Mouse (Mus musculus): ENCODE measurements around the gene Irak4. TPM values are rescaled to one million over a fixed set of nuclear protein-coding genes. Genes with fewer than 3 reads are reported as not detected.

The Irak4 gene
- polyA plus RNA-seq, 1 experiment from 2014 or later, result 6.9 TPM

DNA sequence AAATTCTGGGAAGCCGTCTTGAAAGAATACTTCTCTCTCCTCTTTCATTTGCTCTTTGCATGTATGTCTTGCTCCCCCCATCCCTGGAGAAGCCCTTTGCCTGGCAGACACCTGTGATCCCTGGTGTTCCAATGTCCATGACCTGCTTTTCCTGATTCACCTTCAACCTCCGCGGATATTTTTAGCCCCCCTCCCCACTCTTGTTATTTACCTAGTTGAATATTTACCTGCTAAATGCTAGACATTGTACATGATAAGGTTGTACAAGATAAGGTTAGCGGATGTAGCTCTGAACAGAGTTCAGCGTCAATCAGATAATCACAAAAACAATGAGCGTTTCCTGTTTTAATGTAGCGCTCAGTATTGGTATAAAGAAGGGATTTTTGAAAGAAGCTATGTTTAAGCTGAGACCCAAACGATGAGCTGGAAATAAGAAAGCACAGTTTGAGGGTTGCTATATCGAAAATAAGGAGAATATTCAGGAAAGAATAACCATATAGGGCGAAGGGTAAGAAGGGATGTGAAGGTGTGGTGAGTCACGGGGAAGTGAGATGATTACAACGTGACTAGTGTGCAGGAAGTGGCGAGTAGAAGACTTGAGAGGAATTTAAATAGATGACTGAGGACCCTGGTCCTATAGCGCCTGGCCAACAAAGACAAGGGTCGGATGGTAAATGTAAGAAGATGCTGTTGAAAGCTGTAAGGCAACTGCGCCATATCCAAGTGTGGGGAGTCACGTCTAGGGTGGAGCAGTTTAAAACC, 15.6 kb downstream of the Irak4 start:
- no peak overlapping the region for H3K9ac ChIP-seq
- no peaks in the 10 kb centered on the region for H3K4me1 ChIP-seq (ENCODE audit: insufficient read depth)
- no peaks in the 10 kb centered on the region for H3K27me3 ChIP-seq (ENCODE audit: insufficient read depth, low read length)
- no peak for ATAC-seq (ENCODE audit: insufficient read depth)
- H3K36me3 ChIP-seq (ENCODE audit: insufficient read depth), result no peaks in the 10 kb centered on the region
- TF ChIP-seq CTCF (IDR thresholded peaks at IDR 0.05; ENCODE audit: low read depth), result no peak
- no peak overlapping the region for H3K4me2 ChIP-seq
- DNase-seq, result no peak
- no peak overlapping the region for H3K27ac ChIP-seq (ENCODE audit: low read depth)
- no peak overlapping the region for H3K4me3 ChIP-seq (ENCODE audit: low read depth, low read length)
- 66% methylated on average over 17 of the region's 17 CpGs for WGBS
- H3K9me3 ChIP-seq (ENCODE audit: low read depth, low read length), result no peaks in the 10 kb centered on the region

DNA sequence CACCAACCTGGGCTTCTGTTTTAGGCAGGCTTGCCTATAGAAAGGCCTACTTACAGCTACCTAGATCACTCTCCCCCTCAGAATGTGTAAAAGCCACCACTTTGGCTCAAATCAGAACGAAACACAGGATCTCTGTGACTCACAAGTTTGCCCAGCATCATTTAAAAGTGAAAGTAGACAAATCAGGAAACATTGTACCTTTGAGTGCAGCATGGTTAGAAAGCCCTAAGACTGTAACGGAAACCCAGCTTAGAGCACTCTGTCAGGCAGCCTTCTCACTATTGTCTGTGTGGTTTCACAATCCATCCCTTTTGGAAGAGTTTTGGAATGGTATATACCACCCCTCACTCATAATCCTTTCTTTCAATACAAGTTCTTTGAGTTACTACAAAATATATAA, 21.5 kb downstream of the Irak4 start:
- no peaks in the 10 kb centered on the region for H3K27me3 ChIP-seq (ENCODE audit: insufficient read depth, low read length)
- no peak for TF ChIP-seq CTCF (IDR thresholded peaks at IDR 0.05; ENCODE audit: low read depth)
- H3K9me3 ChIP-seq (ENCODE audit: low read depth, low read length), result no peaks in the 10 kb centered on the region
- no peak overlapping the region for H3K9ac ChIP-seq
- H3K4me1 ChIP-seq (ENCODE audit: insufficient read depth), result no peaks in the 10 kb centered on the region
- no peak overlapping the region for H3K27ac ChIP-seq (ENCODE audit: low read depth)
- no peaks in the 10 kb centered on the region for H3K36me3 ChIP-seq (ENCODE audit: insufficient read depth)
- no peak for ATAC-seq (ENCODE audit: insufficient read depth)
- H3K4me3 ChIP-seq (ENCODE audit: low read depth, low read length), result no peak overlapping the region
- WGBS, result 85% methylated on average over 2 of the region's 2 CpGs
- no peak for DNase-seq
- no peak overlapping the region for H3K4me2 ChIP-seq

DNA sequence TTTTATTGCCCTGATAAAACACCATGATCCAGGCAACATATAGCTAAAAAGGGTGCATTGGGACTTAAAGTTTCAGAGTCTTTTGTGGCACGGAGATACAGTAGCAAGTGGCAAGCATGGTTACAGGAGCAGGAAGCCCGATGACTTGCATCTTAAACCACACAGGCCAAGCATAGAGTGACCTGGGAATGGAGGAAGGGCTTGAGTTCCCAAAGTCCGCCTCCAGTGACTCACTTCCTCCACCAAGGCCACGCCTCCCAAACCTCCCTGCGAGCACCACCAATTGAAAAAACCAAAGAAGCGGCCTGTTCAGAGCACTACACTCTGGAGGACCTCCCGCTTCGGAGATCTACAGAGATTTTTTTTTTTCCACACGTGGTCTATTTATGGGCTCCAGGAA, 22.4 kb downstream of the Irak4 start:
- no peak overlapping the region for H3K4me2 ChIP-seq
- no peak for ATAC-seq (ENCODE audit: insufficient read depth)
- TF ChIP-seq CTCF (IDR thresholded peaks at IDR 0.05; ENCODE audit: low read depth), result no peak
- H3K9me3 ChIP-seq (ENCODE audit: low read depth, low read length), result no peaks in the 10 kb centered on the region
- H3K4me3 ChIP-seq (ENCODE audit: low read depth, low read length), result no peak overlapping the region
- H3K36me3 ChIP-seq (ENCODE audit: insufficient read depth), result no peaks in the 10 kb centered on the region
- no peak overlapping the region for H3K9ac ChIP-seq
- H3K27ac ChIP-seq (ENCODE audit: low read depth), result no peak overlapping the region
- H3K4me1 ChIP-seq (ENCODE audit: insufficient read depth), result no peaks in the 10 kb centered on the region
- H3K27me3 ChIP-seq (ENCODE audit: insufficient read depth, low read length), result no peaks in the 10 kb centered on the region
- no peak for DNase-seq
- WGBS, result 82% methylated on average over 9 of the region's 9 CpGs

DNA sequence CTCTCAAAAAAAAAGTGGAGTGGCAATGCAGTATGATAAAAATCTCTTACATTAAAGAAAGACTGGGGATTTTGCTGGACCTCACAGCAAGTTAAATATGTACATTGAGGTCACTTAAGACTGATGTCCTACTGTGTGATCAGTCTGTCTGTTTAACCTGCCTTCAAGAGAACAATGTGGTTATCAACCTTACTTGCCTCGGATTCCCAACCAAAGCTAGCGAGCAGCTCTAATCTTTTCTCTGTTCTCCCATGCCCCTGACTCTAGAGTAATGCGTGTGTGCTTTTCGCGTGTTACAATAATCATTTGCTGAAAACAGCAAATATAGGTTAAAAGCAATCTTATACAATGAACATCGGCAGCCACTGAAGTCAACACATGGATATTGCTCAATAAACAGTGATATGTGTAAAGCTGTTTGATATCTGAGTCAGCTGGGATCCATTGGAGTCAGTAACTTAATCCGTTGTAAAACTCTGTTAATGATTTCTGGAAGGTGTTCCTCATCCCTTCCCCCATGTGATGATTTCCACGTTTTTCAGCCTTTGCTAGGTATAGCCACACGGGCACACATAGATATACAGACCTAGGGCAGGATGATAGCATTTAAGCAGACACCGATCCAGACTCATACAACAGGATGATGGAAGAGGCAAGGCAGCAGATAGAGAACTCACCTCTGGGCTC, 25.2 kb downstream of the Irak4 start:
- H3K4me1 ChIP-seq (ENCODE audit: insufficient read depth), result no peaks in the 10 kb centered on the region
- no peaks in the 10 kb centered on the region for H3K27me3 ChIP-seq (ENCODE audit: insufficient read depth, low read length)
- WGBS, result 69% methylated on average over 10 of the region's 10 CpGs
- ATAC-seq (ENCODE audit: insufficient read depth) (no peak), DNase-seq (no peak)
- H3K9me3 ChIP-seq (ENCODE audit: low read depth, low read length), result no peaks in the 10 kb centered on the region
- H3K9ac ChIP-seq, result no peak overlapping the region
- no peak overlapping the region for H3K4me3 ChIP-seq (ENCODE audit: low read depth, low read length)
- no peak overlapping the region for H3K4me2 ChIP-seq
- no peaks in the 10 kb centered on the region for H3K36me3 ChIP-seq (ENCODE audit: insufficient read depth)
- H3K27ac ChIP-seq (ENCODE audit: low read depth), result no peak overlapping the region
- TF ChIP-seq CTCF (IDR thresholded peaks at IDR 0.05; ENCODE audit: low read depth), result no peak

DNA sequence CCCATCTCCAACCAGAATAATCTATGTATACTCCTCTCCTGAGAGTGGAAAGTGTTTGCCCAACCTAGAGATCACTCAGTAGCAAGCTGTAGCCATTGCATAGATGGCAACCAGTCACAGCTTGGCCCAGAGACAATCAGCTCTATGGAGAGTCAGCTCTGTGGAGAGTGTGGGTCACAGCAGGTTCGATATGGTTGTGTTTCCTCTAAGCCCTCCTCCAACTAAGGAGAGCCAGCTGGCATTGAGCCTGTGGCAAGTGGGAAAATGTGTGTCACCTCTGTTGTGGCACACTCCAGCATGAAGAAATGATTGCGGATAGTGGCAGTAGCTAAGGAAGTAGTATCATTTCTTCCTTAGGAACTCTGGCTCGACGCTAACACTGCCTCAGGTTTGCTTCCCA, 28.1 kb downstream of the Irak4 start:
- no peak for DNase-seq
- WGBS, result 78% methylated on average over 4 of the region's 4 CpGs
- Histone ChIP-seq H3K27ac (ENCODE audit: low read depth) (no peak overlapping the region), H3K36me3 (ENCODE audit: insufficient read depth) (no peaks in the 10 kb centered on the region), H3K4me2 (no peak overlapping the region), H3K9me3 (ENCODE audit: low read depth, low read length) (no peaks in the 10 kb centered on the region), H3K4me3 (ENCODE audit: low read depth, low read length) (no peak overlapping the region), H3K4me1 (ENCODE audit: insufficient read depth) (no peaks in the 10 kb centered on the region), H3K27me3 (ENCODE audit: insufficient read depth, low read length) (no peaks in the 10 kb centered on the region), H3K9ac (no peak overlapping the region)
- no peak for TF ChIP-seq CTCF (IDR thresholded peaks at IDR 0.05; ENCODE audit: low read depth)
- no peak for ATAC-seq (ENCODE audit: insufficient read depth)

DNA sequence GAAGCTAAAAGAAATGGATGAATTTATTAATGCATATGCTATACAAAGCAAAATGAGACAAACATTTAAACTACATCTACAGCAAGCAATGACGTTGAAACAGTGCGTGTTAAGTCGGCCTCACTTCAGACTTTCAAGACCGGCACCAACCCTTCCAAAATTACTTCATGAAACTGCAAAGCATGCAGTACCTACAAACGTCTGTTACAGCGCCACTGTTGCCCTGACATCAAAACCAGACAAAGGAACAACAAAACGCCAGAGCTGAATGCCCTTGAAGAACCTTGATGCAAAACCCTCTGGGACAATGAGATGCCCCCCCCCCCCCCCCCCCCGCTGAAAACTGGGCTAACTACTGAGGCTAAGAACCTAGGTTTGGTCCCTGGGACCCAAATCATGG, 29.3 kb downstream of the Irak4 start:
- ATAC-seq (ENCODE audit: insufficient read depth) (no peak), DNase-seq (no peak)
- H3K9me3 ChIP-seq (ENCODE audit: low read depth, low read length), result no peaks in the 10 kb centered on the region
- no peak overlapping the region for H3K27ac ChIP-seq (ENCODE audit: low read depth)
- H3K4me1 ChIP-seq (ENCODE audit: insufficient read depth), result no peaks in the 10 kb centered on the region
- no peak overlapping the region for H3K4me2 ChIP-seq
- H3K36me3 ChIP-seq (ENCODE audit: insufficient read depth), result no peaks in the 10 kb centered on the region
- H3K4me3 ChIP-seq (ENCODE audit: low read depth, low read length), result no peak overlapping the region
- no peak overlapping the region for H3K9ac ChIP-seq
- 65% methylated on average over 8 of the region's 8 CpGs for WGBS
- no peaks in the 10 kb centered on the region for H3K27me3 ChIP-seq (ENCODE audit: insufficient read depth, low read length)
- peak; percentile 15; the same call in 1 of the 2 replicates for TF ChIP-seq CTCF (IDR thresholded peaks at IDR 0.05; ENCODE audit: low read depth)

DNA sequence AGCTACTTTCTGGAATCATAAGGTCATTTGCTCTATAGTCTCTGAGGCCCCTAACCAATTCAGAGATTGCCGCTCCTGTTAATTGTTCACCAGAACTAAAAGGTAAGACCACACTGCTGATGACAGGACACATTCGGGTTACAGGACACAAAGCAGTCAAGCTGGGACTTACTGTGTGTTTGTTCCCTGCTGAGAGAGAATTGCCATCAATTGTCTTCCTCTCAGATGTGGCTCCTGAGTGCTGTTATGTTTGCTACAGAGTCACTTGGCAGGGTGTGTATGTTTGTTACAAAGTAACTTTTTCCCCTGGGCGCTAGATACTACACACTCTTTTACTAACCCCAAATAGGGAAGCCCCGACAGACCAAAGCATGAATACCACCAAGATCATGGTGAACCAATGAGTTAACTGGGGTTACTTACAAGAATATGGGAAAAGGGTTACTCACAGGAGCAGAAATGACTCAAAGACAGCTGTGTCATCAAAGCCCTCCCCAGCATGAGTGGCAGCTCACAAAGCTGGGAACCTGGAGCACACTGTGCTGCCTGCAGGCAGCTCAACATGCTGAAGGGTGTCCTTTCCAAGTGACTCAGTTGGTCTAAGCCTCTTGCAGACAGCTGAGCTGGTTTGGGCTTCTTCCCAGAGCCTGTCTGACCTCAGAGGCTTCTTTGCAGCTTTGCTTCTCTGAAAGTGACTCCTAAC, 31.3 kb downstream of the Irak4 start:
- ATAC-seq (ENCODE audit: insufficient read depth) (no peak), DNase-seq (no peak)
- TF ChIP-seq CTCF (IDR thresholded peaks at IDR 0.05; ENCODE audit: low read depth), result no peak
- Histone ChIP-seq H3K4me1 (ENCODE audit: insufficient read depth) (no peaks in the 10 kb centered on the region), H3K36me3 (ENCODE audit: insufficient read depth) (peaks cover 14% of the 10 kb centered on the region), H3K9me3 (ENCODE audit: low read depth, low read length) (no peaks in the 10 kb centered on the region), H3K27me3 (ENCODE audit: insufficient read depth, low read length) (no peaks in the 10 kb centered on the region), H3K27ac (ENCODE audit: low read depth) (no peak overlapping the region), H3K4me3 (ENCODE audit: low read depth, low read length) (no peak overlapping the region), H3K9ac (no peak overlapping the region), H3K4me2 (no peak overlapping the region)
- 62% methylated on average over 4 of the region's 4 CpGs for WGBS
